Mouse (Mus musculus) bone marrow, adult 2 months (tissue): ENCODE results near the gene Pabpn1.

ENCODE experiments used
- CTCF ChIP-seq: fragments of 200-500 bp; IDR thresholded peaks from 2 replicates; pipeline ENCODE4 v1.5.1; 2011; ENCODE audit warnings: low read length, control low read depth; ENCODE audit not compliant: control insufficient read depth, insufficient read depth
- POLR2A ChIP-seq: fragments of 200-500 bp; IDR thresholded peaks from 2 replicates; pipeline ENCODE4 v1.6.1; 2011; ENCODE audit warnings: low read depth, mild to moderate bottlenecking, control low read depth, low read length, borderline replicate concordance; ENCODE audit not compliant: control insufficient read depth

DNA sequence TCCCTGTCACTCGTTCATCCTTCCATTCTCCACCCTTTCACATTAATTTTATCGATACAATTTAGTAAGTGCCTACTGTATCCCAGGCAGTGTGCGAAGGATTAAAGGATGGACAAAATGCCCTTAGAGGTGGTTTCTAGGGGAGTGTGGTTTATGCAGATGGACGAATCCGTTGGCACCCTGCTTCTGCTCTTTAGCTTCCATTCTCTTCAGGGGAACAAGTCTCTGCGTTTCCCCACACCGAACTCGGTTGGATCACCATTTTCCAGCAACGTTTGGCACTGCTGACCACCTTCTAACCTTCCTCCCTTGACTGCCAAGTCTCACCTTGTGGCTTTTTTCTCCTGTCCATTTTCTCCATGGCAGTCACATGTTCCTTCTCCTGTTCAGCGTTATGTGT lies 21.0 kb downstream of the Pabpn1 start:
- no peak for TF ChIP-seq CTCF
- TF ChIP-seq POLR2A = no peak
